Mouse (Mus musculus): ENCODE results near the gene Slc48a1. TPM values are rescaled to one million over a fixed set of nuclear protein-coding genes. Genes with fewer than 3 reads are reported as not detected.

The Slc48a1 gene
- polyA plus RNA-seq, 1 experiment from 2014 or later: 69.5 TPM

DNA sequence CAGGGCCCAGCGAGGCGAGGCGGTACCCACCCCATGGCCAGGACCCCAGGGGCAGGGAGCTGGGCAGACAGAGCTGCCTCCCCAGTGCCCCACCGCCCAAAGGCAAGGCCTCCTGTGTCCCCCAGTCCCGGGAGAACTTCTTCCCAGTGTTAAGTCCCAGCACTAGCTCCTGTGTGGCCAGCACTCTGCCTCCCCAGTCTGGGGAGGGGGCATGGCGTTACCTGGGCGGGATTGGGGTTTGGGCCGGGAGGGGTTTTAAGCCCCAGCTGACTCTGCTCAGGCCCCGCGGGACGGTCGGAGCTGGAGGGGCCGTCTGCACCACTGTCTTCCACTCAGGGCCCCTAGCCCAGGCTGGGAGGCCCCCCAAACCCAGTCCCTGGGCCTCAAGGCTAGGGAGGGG, 22.5 kb downstream of the Slc48a1 start:
- Histone ChIP-seq H3K36me3 (ENCODE audit: insufficient read depth, low read length) (peaks cover 61% of the 10 kb centered on the region; the same call in 1 of the 2 replicates), H3K27me3 (replicated peaks; ENCODE audit: insufficient read depth, low read length) (no peaks in the 10 kb centered on the region), H3K27ac (ENCODE audit: low read length) (no peak overlapping the region), H3K4me1 (ENCODE audit: insufficient read depth, low read depth, low read length) (no peaks in the 10 kb centered on the region), H3K9ac (replicated peaks; ENCODE audit: low read depth) (no peak overlapping the region), H3K4me2 (replicated peaks; ENCODE audit: low read depth, low read length) (no peak overlapping the region), H3K9me3 (ENCODE audit: low read length) (no peaks in the 10 kb centered on the region), H3K4me3 (ENCODE audit: low read depth, low read length) (no peak overlapping the region)
- no peak for TF ChIP-seq CTCF (IDR thresholded peaks at IDR 0.05)
- no peak for TF ChIP-seq EP300 (IDR thresholded peaks at IDR 0.05)
- 93% methylated on average over 11 of the region's 13 CpGs for WGBS
- ATAC-seq (no peak), DNase-seq (ENCODE audit: low spot score) (no peak)

DNA sequence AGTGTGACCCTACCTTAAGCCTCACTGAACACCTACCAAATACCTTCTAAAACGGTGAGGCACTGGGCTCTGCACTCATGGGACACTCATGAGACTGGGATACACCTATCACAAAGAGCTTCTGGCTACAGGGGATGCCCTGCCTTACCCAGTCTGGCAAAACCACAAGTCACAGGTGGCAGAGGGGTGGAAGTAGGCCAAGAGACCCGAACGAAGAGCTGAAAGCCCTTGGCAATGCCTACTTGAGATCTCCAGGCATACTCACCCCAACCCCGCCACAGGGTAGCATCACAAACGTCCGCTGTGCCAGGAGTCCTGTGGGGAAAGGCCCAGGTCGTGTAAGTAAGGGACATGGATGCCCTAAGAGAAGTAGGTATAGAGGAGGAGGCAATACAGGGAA, 23.5 kb downstream of the Slc48a1 start:
- Histone ChIP-seq H3K4me3 (ENCODE audit: low read depth, low read length) (no peak overlapping the region), H3K4me1 (ENCODE audit: insufficient read depth, low read depth, low read length) (no peaks in the 10 kb centered on the region), H3K27me3 (replicated peaks; ENCODE audit: insufficient read depth, low read length) (no peaks in the 10 kb centered on the region), H3K36me3 (ENCODE audit: insufficient read depth, low read length) (peaks cover 55% of the 10 kb centered on the region; the same call in 1 of the 2 replicates), H3K9me3 (ENCODE audit: low read length) (no peaks in the 10 kb centered on the region), H3K4me2 (replicated peaks; ENCODE audit: low read depth, low read length) (no peak overlapping the region), H3K9ac (replicated peaks; ENCODE audit: low read depth) (no peak overlapping the region), H3K27ac (ENCODE audit: low read length) (no peak overlapping the region)
- WGBS: 85% methylated on average over 7 of the region's 7 CpGs
- TF ChIP-seq EP300 (IDR thresholded peaks at IDR 0.05) (no peak), CTCF (IDR thresholded peaks at IDR 0.05) (no peak)
- ATAC-seq: no peak
- DNase-seq (ENCODE audit: low spot score): no peak

DNA sequence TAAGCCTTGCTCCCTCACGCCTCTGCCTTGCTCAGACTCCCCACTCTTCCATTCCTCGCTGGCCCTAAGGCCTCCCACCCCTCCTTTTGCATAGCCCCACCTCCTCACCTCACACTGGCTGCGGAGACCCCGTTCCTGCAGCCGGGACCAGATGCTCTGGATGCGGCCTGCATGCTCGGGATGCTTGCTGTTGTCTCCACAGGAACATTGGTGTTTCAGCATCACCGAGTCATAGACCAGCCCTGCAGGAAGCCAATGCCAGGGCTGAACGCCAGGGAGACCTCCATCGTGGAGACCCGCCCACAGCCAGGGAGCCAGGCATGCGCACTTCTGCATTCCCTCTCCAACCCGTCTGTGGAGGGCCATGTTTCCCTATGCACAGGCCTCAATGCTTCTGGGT, 24.3 kb downstream of the Slc48a1 start:
- DNase-seq (ENCODE audit: low spot score) (no peak), ATAC-seq (no peak)
- TF ChIP-seq EP300 (IDR thresholded peaks at IDR 0.05) (no peak), CTCF (IDR thresholded peaks at IDR 0.05) (no peak)
- no peak overlapping the region for H3K4me2 ChIP-seq (replicated peaks; ENCODE audit: low read depth, low read length)
- no peak overlapping the region for H3K4me3 ChIP-seq (ENCODE audit: low read depth, low read length)
- WGBS: 41% methylated on average over 13 of the region's 13 CpGs
- H3K36me3 ChIP-seq (ENCODE audit: insufficient read depth, low read length): peaks cover 53% of the 10 kb centered on the region
- H3K9me3 ChIP-seq (ENCODE audit: low read length): no peaks in the 10 kb centered on the region
- no peak overlapping the region for H3K9ac ChIP-seq (replicated peaks; ENCODE audit: low read depth)
- H3K4me1 ChIP-seq (ENCODE audit: insufficient read depth, low read depth, low read length): no peaks in the 10 kb centered on the region
- no peaks in the 10 kb centered on the region for H3K27me3 ChIP-seq (replicated peaks; ENCODE audit: insufficient read depth, low read length)
- H3K27ac ChIP-seq (ENCODE audit: low read length): no peak overlapping the region

DNA sequence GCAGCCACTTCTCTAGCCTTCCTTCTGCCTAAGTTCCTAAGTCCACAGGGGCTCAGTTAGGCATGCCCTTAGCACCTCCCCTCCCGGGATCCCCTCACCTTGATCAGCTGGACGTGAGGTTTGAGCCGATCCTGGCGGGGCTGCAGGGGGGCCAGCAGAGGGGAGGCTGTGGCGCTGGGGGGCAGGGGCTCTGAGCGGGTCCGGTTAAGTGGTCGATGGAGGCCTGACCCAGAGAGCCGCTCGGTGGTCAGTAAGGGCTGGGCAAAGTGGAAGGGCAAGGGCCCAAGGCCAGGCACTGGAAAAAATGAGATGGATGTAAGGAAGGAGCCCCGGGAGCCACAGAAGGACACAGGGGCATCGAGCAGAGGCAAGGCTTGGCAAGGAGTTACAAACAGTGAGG, 29.5 kb downstream of the Slc48a1 start:
- peaks cover 43% of the 10 kb centered on the region for H3K36me3 ChIP-seq (ENCODE audit: insufficient read depth, low read length)
- TF ChIP-seq EP300 (IDR thresholded peaks at IDR 0.05) (no peak), CTCF (IDR thresholded peaks at IDR 0.05) (no peak)
- no peaks in the 10 kb centered on the region for H3K9me3 ChIP-seq (ENCODE audit: low read length)
- no peak overlapping the region for H3K4me2 ChIP-seq (replicated peaks; ENCODE audit: low read depth, low read length)
- H3K9ac ChIP-seq (replicated peaks; ENCODE audit: low read depth): no peak overlapping the region
- no peak overlapping the region for H3K27ac ChIP-seq (ENCODE audit: low read length)
- ATAC-seq (no peak), DNase-seq (ENCODE audit: low spot score) (no peak)
- no peaks in the 10 kb centered on the region for H3K27me3 ChIP-seq (replicated peaks; ENCODE audit: insufficient read depth, low read length)
- 72% methylated on average over 12 of the region's 12 CpGs for WGBS
- no peak overlapping the region for H3K4me3 ChIP-seq (ENCODE audit: low read depth, low read length)
- peaks cover 8% of the 10 kb centered on the region; the same call in 1 of the 2 replicates for H3K4me1 ChIP-seq (ENCODE audit: insufficient read depth, low read depth, low read length)

DNA sequence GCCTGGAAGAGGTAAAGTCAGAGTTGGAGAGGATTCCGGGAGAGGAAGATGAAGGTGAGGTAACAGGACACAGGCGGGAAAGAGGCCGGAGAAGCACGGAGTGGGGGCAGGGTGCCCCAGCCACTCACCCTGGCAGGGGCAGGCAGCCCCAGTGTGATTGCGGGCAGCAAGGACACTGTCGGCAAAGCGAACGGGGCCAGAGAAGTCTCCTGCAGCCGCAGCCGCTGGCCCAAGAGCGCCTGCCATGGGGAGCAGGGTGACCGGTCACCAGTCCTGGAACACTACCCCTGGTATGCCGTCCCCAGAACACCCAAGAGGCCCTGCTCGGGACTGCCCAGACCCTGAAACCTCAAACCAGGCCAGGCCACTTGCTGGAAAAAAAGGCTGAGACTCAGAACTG, 30.2 kb downstream of the Slc48a1 start:
- Histone ChIP-seq H3K4me3 (ENCODE audit: low read depth, low read length) (no peak overlapping the region), H3K27ac (ENCODE audit: low read length) (no peak overlapping the region), H3K27me3 (replicated peaks; ENCODE audit: insufficient read depth, low read length) (no peaks in the 10 kb centered on the region), H3K4me2 (replicated peaks; ENCODE audit: low read depth, low read length) (no peak overlapping the region), H3K36me3 (ENCODE audit: insufficient read depth, low read length) (peaks cover 43% of the 10 kb centered on the region), H3K9me3 (ENCODE audit: low read length) (no peaks in the 10 kb centered on the region), H3K9ac (replicated peaks; ENCODE audit: low read depth) (no peak overlapping the region), H3K4me1 (ENCODE audit: insufficient read depth, low read depth, low read length) (peaks cover 13% of the 10 kb centered on the region)
- ATAC-seq: no peak
- WGBS: 81% methylated on average over 14 of the region's 14 CpGs
- no peak for DNase-seq (ENCODE audit: low spot score)
- TF ChIP-seq EP300 (IDR thresholded peaks at IDR 0.05): no peak
- TF ChIP-seq CTCF (IDR thresholded peaks at IDR 0.05): no peak

DNA sequence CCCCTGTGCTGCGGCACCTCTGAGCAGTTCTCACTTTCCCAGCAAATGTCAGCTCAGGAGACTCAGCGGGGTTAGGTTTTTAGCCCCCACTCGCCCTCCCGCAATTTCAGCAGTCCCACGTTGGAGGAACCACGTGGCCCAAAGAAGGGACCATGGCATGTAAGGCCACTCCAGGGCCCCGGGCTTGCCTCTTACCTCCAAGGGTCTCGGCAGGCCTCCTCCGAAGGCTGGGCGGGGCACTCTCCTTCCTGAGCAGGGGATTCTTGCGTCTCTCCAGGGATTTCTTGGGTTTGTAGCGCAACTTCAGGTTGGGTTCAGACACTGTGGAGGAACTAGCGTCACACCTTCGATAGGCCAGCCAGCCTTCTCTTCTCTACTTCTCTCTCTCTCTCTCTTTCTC, 30.9 kb downstream of the Slc48a1 start:
- no peak overlapping the region for H3K27ac ChIP-seq (ENCODE audit: low read length)
- TF ChIP-seq EP300 (IDR thresholded peaks at IDR 0.05) (no peak), CTCF (IDR thresholded peaks at IDR 0.05) (no peak)
- H3K4me2 ChIP-seq (replicated peaks; ENCODE audit: low read depth, low read length): no peak overlapping the region
- ATAC-seq (no peak), DNase-seq (ENCODE audit: low spot score) (no peak)
- peaks cover 43% of the 10 kb centered on the region for H3K36me3 ChIP-seq (ENCODE audit: insufficient read depth, low read length)
- H3K9ac ChIP-seq (replicated peaks; ENCODE audit: low read depth): no peak overlapping the region
- H3K4me3 ChIP-seq (ENCODE audit: low read depth, low read length): no peak overlapping the region
- H3K9me3 ChIP-seq (ENCODE audit: low read length): no peaks in the 10 kb centered on the region
- 79% methylated on average over 14 of the region's 14 CpGs for WGBS
- peaks cover 13% of the 10 kb centered on the region for H3K4me1 ChIP-seq (ENCODE audit: insufficient read depth, low read depth, low read length)
- no peaks in the 10 kb centered on the region for H3K27me3 ChIP-seq (replicated peaks; ENCODE audit: insufficient read depth, low read length)

DNA sequence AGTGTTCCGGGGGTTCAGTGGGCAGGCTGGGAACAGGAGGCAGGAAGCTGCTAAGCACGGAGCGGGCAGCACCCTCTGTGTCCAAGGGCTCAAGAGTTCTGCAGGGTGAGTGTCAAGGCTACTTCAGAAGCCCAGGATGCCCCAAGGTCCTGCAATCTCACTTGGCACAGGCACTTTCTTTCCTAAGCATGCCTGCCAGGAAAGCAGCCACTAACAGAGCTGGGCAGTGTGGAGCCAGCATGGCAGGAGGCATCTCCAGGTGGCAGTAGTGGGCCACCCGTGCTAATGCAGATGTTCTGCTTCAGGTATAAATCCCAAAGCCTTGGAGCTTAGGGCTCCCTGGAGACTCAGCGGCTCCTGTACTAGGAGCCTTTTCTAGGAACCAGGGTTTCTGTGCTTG, 31.6 kb downstream of the Slc48a1 start:
- Histone ChIP-seq H3K9ac (replicated peaks; ENCODE audit: low read depth) (no peak overlapping the region), H3K4me1 (ENCODE audit: insufficient read depth, low read depth, low read length) (peaks cover 20% of the 10 kb centered on the region), H3K4me3 (ENCODE audit: low read depth, low read length) (no peak overlapping the region), H3K27ac (ENCODE audit: low read length) (no peak overlapping the region), H3K27me3 (replicated peaks; ENCODE audit: insufficient read depth, low read length) (no peaks in the 10 kb centered on the region), H3K4me2 (replicated peaks; ENCODE audit: low read depth, low read length) (no peak overlapping the region), H3K36me3 (ENCODE audit: insufficient read depth, low read length) (peaks cover 38% of the 10 kb centered on the region), H3K9me3 (ENCODE audit: low read length) (no peaks in the 10 kb centered on the region)
- DNase-seq (ENCODE audit: low spot score): peak; percentile 51
- 84% methylated on average over 5 of the region's 5 CpGs for WGBS
- TF ChIP-seq EP300 (IDR thresholded peaks at IDR 0.05) (no peak), CTCF (IDR thresholded peaks at IDR 0.05) (peak; percentile 73)
- peak; percentile 32; the same call in 1 of the 2 replicates for ATAC-seq
